Mouse (Mus musculus): ENCODE results near the gene Pinlyp. TPM values are rescaled to one million over a fixed set of nuclear protein-coding genes. Genes with fewer than 3 reads are reported as not detected.

Pinlyp gene
- total and polyA plus RNA-seq, 3 experiments = not detected

- no peak for TF ChIP-seq POLR2A (IDR thresholded peaks at IDR 0.05; ENCODE audit: insufficient read depth, low read depth, low read length)
- TF ChIP-seq CTCF (IDR thresholded peaks at IDR 0.05) = no peak
- TF ChIP-seq EP300 (IDR thresholded peaks at IDR 0.05; ENCODE audit: insufficient read depth, low read depth, low read length) = no peak
- no peaks in the 10 kb centered on the region; the same call in 1 of the 2 replicates for H3K4me1 ChIP-seq (ENCODE audit: control insufficient read depth, insufficient read depth, low read length)
- H3K79me2 ChIP-seq (replicated peaks; ENCODE audit: control insufficient read depth, insufficient read depth, low read length) = no peaks in the 10 kb centered on the region
- H3K27me3 ChIP-seq (ENCODE audit: control insufficient read depth, insufficient read depth, low read length) = peaks cover 1% of the 10 kb centered on the region; the same call in 1 of the 2 replicates
- no peak overlapping the region for H3K27ac ChIP-seq
- 90% methylated on average over 6 of the region's 6 CpGs for WGBS
- no peak overlapping the region for H3K9ac ChIP-seq (ENCODE audit: low read depth, low read length)
- H3K36me3 ChIP-seq (ENCODE audit: control insufficient read depth, insufficient read depth, low read length) = no peaks in the 10 kb centered on the region
- intact Hi-C loops (cut with DNase I) = no loop called here
- H3K4me3 ChIP-seq = no peak overlapping the region
- DNase-seq = no peak
Observed at GRCm38 (mm10) chr7:24584876-24585275, 39.0 kb upstream of the Pinlyp start.

GRCm38 (mm10) chr7:24577811-24578210, 31.9 kb upstream of the Pinlyp start:
- no peaks in the 10 kb centered on the region for H3K36me3 ChIP-seq (ENCODE audit: control insufficient read depth, insufficient read depth, low read length)
- H3K27me3 ChIP-seq (ENCODE audit: control insufficient read depth, insufficient read depth, low read length) = no peaks in the 10 kb centered on the region
- H3K4me1 ChIP-seq (ENCODE audit: control insufficient read depth, insufficient read depth, low read length) = no peaks in the 10 kb centered on the region
- no peak overlapping the region for H3K9ac ChIP-seq (ENCODE audit: low read depth, low read length)
- H3K79me2 ChIP-seq (replicated peaks; ENCODE audit: control insufficient read depth, insufficient read depth, low read length) = no peaks in the 10 kb centered on the region
- no peak for DNase-seq
- TF ChIP-seq POLR2A (IDR thresholded peaks at IDR 0.05; ENCODE audit: insufficient read depth, low read depth, low read length) (no peak), CTCF (IDR thresholded peaks at IDR 0.05) (no peak), EP300 (IDR thresholded peaks at IDR 0.05; ENCODE audit: insufficient read depth, low read depth, low read length) (no peak)
- 88% methylated on average over 10 of the region's 10 CpGs for WGBS
- intact Hi-C loops (cut with DNase I) = no loop called here
- no peak overlapping the region for H3K27ac ChIP-seq
- H3K4me3 ChIP-seq = no peak overlapping the region

DNA sequence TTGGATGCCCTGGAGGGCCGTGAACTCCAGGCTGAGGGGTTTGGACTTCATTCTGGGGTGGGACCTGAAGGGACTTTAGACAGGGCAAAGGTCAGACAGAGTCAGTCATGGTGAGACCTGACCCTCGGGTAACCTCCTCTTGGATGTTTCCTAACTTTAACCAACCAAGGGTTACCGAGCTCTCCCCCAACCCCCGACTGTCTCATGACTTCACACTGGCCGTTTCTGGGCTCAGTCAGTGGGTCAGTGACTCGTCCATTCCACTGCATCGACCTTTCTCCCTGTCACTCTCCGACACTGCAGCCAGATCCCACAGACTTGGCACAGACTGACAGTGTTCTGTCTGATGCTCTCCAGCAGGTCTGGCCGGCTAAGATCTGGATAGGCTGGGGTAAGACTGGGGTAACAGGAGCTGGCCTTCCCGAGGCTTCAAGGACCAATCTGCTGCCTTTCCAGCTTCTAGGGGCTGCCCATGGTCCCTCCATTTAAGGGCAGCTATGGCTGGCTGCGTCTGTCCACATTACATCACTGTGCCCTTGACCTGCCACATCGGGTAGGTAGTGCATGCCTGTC, 28.4 kb upstream of the Pinlyp start:
- Histone ChIP-seq H3K27ac (no peak overlapping the region), H3K4me3 (no peak overlapping the region), H3K36me3 (ENCODE audit: control insufficient read depth, insufficient read depth, low read length) (no peaks in the 10 kb centered on the region), H3K9ac (ENCODE audit: low read depth, low read length) (no peak overlapping the region), H3K4me1 (ENCODE audit: control insufficient read depth, insufficient read depth, low read length) (no peaks in the 10 kb centered on the region), H3K27me3 (ENCODE audit: control insufficient read depth, insufficient read depth, low read length) (no peaks in the 10 kb centered on the region), H3K79me2 (replicated peaks; ENCODE audit: control insufficient read depth, insufficient read depth, low read length) (no peaks in the 10 kb centered on the region)
- DNase-seq = no peak
- intact Hi-C loops (cut with DNase I) = no loop called here
- WGBS = 46% methylated on average over 12 of the region's 12 CpGs
- TF ChIP-seq EP300 (IDR thresholded peaks at IDR 0.05; ENCODE audit: insufficient read depth, low read depth, low read length) (no peak), CTCF (IDR thresholded peaks at IDR 0.05) (no peak), POLR2A (IDR thresholded peaks at IDR 0.05; ENCODE audit: insufficient read depth, low read depth, low read length) (no peak)

GRCm38 (mm10) chr7:24572455-24572854, 26.5 kb upstream of the Pinlyp start:
- 61% methylated on average over 5 of the region's 5 CpGs for WGBS
- Histone ChIP-seq H3K79me2 (replicated peaks; ENCODE audit: control insufficient read depth, insufficient read depth, low read length) (no peaks in the 10 kb centered on the region), H3K27me3 (ENCODE audit: control insufficient read depth, insufficient read depth, low read length) (no peaks in the 10 kb centered on the region), H3K27ac (no peak overlapping the region), H3K4me1 (ENCODE audit: control insufficient read depth, insufficient read depth, low read length) (no peaks in the 10 kb centered on the region), H3K4me3 (no peak overlapping the region), H3K36me3 (ENCODE audit: control insufficient read depth, insufficient read depth, low read length) (no peaks in the 10 kb centered on the region), H3K9ac (ENCODE audit: low read depth, low read length) (no peak overlapping the region)
- intact Hi-C loops (cut with DNase I) = no loop called here
- peak; percentile 58 for TF ChIP-seq CTCF (IDR thresholded peaks at IDR 0.05)
- no peak for TF ChIP-seq POLR2A (IDR thresholded peaks at IDR 0.05; ENCODE audit: insufficient read depth, low read depth, low read length)
- DNase-seq = no peak

GRCm38 (mm10) chr7:24571071-24571470, 25.2 kb upstream of the Pinlyp start:
- no peak overlapping the region for H3K27ac ChIP-seq
- no peak for DNase-seq
- intact Hi-C loops (cut with DNase I) = no loop called here
- no peaks in the 10 kb centered on the region for H3K79me2 ChIP-seq (replicated peaks; ENCODE audit: control insufficient read depth, insufficient read depth, low read length)
- 71% methylated on average over 4 of the region's 4 CpGs for WGBS
- H3K4me1 ChIP-seq (ENCODE audit: control insufficient read depth, insufficient read depth, low read length) = no peaks in the 10 kb centered on the region
- TF ChIP-seq POLR2A (IDR thresholded peaks at IDR 0.05; ENCODE audit: insufficient read depth, low read depth, low read length) (no peak), EP300 (IDR thresholded peaks at IDR 0.05; ENCODE audit: insufficient read depth, low read depth, low read length) (no peak), CTCF (IDR thresholded peaks at IDR 0.05) (no peak)
- no peaks in the 10 kb centered on the region for H3K36me3 ChIP-seq (ENCODE audit: control insufficient read depth, insufficient read depth, low read length)
- H3K9ac ChIP-seq (ENCODE audit: low read depth, low read length) = no peak overlapping the region
- H3K27me3 ChIP-seq (ENCODE audit: control insufficient read depth, insufficient read depth, low read length) = no peaks in the 10 kb centered on the region
- H3K4me3 ChIP-seq = no peak overlapping the region

DNA sequence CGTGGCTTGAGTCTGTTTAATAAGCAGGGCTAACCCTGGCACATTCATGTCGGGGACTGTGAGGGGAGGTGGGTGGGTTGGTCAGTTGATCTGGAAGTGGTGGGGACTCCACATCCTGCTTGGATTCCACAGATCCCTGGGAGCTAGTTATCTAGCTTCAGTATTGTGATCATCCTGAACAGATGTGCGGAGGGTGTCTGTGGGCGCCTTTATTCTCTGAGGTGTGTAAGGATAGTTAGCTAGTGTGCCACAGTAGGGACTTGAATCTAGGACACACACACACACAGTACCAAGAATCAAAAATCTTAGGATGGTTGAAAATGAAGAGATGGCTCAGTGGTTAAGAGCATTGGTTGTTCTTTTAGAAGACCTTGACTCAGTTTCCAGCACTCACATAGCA, 22.6 kb upstream of the Pinlyp start:
- WGBS = 89% methylated on average over 4 of the region's 4 CpGs
- Histone ChIP-seq H3K27me3 (ENCODE audit: control insufficient read depth, insufficient read depth, low read length) (no peaks in the 10 kb centered on the region), H3K79me2 (replicated peaks; ENCODE audit: control insufficient read depth, insufficient read depth, low read length) (no peaks in the 10 kb centered on the region), H3K4me1 (ENCODE audit: control insufficient read depth, insufficient read depth, low read length) (no peaks in the 10 kb centered on the region), H3K36me3 (ENCODE audit: control insufficient read depth, insufficient read depth, low read length) (no peaks in the 10 kb centered on the region), H3K27ac (no peak overlapping the region), H3K9ac (ENCODE audit: low read depth, low read length) (no peak overlapping the region), H3K4me3 (no peak overlapping the region)
- DNase-seq = no peak
- intact Hi-C loops (cut with DNase I) = no loop called here
- TF ChIP-seq EP300 (IDR thresholded peaks at IDR 0.05; ENCODE audit: insufficient read depth, low read depth, low read length) (no peak), CTCF (IDR thresholded peaks at IDR 0.05) (no peak), POLR2A (IDR thresholded peaks at IDR 0.05; ENCODE audit: insufficient read depth, low read depth, low read length) (no peak)

All from heart, adult 2 months (tissue).